Mouse (Mus musculus) E14TG2a.4 (cell line): ENCODE data around the gene Ralgapb.

Experiments
- CTCF ChIP-seq: conservative IDR thresholded peaks from 2 replicates; pipeline ENCODE4 v1.5.1; 2014; ENCODE audit warnings: low read length
- NANOG ChIP-seq: IDR thresholded peaks from 2 replicates; pipeline ENCODE4 v1.6.1; 2014; ENCODE audit warnings: borderline replicate concordance, low read length, mixed read lengths
- POU5F1 ChIP-seq: IDR thresholded peaks from 2 replicates; pipeline ENCODE4 v1.6.1; 2014; ENCODE audit warnings: low read length, borderline replicate concordance

- TF ChIP-seq CTCF (no peak), POU5F1 (no peak), NANOG (no peak)
These were observed 48.0 kb downstream of the Ralgapb start for GRCm38 (mm10) chr2:158457610-158458009.
